Mouse (Mus musculus) heart, postnatal 0 days (tissue): Measurements from ENCODE around the gene Rbbp7.

ENCODE experiments used
- CTCF ChIP-seq: IDR thresholded peaks from 2 replicates; pipeline ENCODE4 v1.5.1; 2016; ENCODE audit warnings: antibody characterized with exemption, control low read depth, low read depth
- EP300 ChIP-seq: IDR thresholded peaks from 2 replicates; pipeline ENCODE4 v1.6.1; 2016; ENCODE audit warnings: antibody characterized with exemption, low read depth

DNA sequence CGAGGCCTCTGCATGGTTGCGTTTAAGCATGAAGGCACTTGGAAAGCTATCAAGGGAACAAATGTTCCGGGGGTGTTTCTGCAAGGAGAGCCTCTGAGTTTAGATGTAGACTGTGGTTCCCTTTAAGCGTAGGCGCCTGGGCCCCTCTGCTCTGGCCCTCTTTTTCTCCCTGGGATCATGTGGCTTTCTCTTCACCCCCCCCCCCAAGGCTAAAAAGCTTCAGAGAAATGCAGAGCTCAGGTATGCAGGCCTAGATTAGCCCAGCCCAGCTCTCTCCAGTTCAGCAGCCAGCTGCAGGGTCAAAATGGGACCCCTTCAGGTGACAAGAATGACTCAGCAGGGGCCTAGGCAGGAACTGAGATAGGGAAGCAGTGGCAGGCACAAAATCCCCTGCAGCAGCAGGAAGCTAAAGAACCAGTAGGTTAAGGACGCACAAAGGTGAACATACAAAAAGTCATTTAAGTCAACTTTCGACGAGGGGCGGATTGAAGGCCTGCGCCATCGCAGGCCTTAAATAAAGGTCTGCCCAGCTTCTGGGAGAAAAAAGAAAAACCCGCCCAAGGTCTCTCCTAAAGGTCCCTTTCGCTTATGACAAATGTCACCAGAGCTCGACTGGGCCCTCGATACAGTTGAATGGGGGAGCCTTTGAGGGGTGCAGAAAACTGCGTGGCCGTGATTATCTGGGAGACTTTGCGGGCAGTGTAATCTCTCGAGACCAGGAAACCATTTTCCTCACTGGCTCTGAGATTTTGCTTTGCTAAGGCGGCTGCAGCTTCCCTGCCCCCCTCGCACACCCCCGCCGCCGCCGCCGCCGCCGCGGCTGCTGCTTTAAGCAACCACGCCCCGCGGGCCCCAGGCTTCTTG is 719 bp upstream of the Rbbp7 start:
- TF ChIP-seq CTCF (no peak), EP300 (no peak)
